Mouse (Mus musculus) heart, postnatal 10 days (tissue): ENCODE data around the gene Tmc8. TPM values are rescaled to one million over a fixed set of nuclear protein-coding genes. Genes with fewer than 3 reads are reported as not detected.
"Not testable (repeated sequence)": the region's sequence is repeated elsewhere in the genome, so short reads cannot be mapped to it uniquely, and the experiment has no call there.

ENCODE experiments used
- DNase-seq, 2 experiments: peaks; one replicate each; pipeline ENCODE4 v3.0.0; 2021
- intact Hi-C: fragments of 180-260 bp; cut with DNase I; formaldehyde crosslinking; loops from one replicate; pipeline ENCODE4 v1.15.1; 2025
- total RNA-seq, 2 experiments: library from RNA; stranded (reverse); gene quantifications; 2 replicates each; pipeline ENCODE4 v1.2.3; 2021

The Tmc8 gene
- total RNA-seq, 2 experiments from 2014 or later, result 4.4 to 6.4 TPM

DNA sequence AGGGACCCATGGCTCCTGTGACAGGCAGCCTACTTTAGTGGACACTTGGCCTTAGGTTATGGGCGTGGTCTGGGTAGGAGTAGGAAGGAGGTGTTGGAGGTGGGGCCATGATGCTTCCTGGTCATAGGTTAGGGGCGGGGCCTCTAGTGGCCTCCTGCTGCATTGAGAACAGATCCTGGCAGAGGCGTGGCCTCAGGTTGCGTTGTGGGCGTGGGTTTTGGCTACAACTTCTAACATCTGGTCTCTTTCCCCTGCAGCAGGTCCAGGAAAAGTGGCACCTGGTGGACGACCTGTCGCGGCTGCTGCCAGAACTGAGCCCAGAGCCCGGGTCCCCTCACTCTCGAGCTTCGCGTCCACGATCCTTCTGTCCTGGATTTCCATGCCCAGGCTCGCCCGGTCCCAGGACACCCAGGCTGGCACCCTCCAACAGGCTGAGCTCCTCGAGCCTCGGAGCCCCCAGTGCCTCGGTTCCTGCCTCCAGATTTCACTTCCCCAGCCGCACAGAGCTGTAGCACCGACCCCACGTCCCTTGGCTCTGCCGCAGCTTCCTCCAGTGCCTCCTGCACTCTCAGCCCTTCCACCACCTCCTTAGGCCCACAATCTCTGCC, 10.5 kb downstream of the Tmc8 start:
- intact Hi-C loops, result no loop called here
- no peak for DNase-seq

DNA sequence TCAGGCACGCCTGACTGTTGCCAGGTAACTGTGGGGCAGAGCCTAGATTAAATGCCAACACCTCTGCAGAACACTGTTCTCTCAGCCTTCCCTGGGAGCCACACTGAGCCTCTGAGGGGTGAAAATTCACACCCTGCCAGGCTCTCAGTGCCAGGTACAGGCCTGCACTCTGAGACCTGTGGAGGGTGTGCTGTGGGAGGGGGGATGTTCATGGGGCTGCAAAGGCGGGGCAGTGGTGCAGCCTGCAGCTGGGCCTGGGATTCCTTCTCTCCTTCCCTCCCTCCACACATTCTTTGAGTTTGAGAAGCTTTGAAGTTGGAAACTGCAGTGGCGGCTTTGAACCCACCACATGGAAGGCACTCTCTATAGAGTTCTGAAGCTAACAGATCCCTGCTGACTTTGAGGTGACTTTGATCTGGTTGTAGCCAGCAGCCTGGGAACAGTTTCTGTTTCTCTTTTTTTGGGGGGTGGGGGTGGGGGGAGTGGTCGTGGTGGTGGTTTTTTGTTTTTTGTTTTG, 12.2 kb downstream of the Tmc8 start:
- intact Hi-C loops, result no loop called here
- no peak for DNase-seq

DNA sequence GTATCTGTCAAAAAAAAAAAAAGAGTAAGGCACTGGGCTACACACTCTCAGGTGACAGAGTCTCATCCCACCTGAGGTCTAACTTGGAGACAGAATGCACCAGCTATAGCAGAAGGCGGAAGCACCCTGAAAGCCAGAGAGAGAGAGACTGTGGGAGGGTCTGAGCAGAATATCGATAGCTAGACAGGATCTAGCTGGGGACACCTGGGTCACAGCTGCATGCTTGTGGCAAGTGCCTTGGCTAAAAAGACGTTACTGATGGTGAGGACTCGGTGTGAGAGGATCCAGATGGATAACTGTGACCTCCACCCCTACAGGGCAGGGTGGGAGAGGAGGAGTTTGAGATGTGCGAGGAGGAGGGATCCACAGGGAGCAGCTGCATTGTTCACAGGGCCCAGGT, 15.1 kb downstream of the Tmc8 start:
- no peak for DNase-seq

GRCm38 (mm10) chr11:117797511-117798159, 15.8 kb downstream of the Tmc8 start, which contains the start of gene 6030468B19Rik:
TSS of gene 6030468B19Rik (plus strand) at chr11:117797660.
- intact Hi-C loops, result no loop called here
- no peak for DNase-seq

More for the DNA sequence above, 15.1 kb downstream of the Tmc8 start:
- intact Hi-C loops, result no loop called here

- intact Hi-C loops, result no loop called here
These were observed 16.3 kb downstream of the Tmc8 start for GRCm38 (mm10) chr11:117798160-117798541.

GRCm38 (mm10) chr11:117799174-117799573, 17.3 kb downstream of the Tmc8 start:
- no peak for DNase-seq
- intact Hi-C loops, result no loop called here

More at GRCm38 (mm10) chr11:117798160-117798541, 16.3 kb downstream of the Tmc8 start:
- no peak for DNase-seq

GRCm38 (mm10) chr11:117800038-117800437, 18.2 kb downstream of the Tmc8 start:
- intact Hi-C loops, result no loop called here
- DNase-seq, result no peak

GRCm38 (mm10) chr11:117801650-117802049, 19.8 kb downstream of the Tmc8 start:
- no peak for DNase-seq
- intact Hi-C loops, result no loop called here

DNA sequence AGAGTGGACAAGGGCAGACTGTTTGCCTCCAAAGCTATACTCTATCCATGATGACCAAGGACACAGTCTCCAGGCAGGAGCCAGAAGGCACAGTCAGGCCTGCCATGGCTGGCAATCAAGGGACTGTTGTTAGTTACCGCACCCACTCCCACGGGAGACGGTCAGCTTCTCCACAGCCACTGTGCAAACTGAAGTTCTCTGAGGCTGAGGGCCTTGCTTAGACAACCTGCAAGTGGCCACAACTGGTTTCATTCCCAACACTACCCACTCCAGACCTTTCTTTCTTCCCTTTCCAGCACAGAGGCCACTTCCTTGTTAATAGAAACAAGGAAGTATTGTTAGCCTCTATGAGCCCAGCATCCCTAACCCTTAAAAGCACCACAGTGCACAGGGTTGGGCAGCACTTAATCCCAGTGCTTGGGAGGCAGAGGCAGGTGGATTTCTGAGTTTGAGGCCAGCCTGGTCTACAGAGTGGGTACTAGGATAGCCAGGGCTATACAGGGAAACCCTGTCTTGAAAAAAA, 21.4 kb downstream of the Tmc8 start:
- intact Hi-C loops, result no loop called here
- DNase-seq, result no peak

DNA sequence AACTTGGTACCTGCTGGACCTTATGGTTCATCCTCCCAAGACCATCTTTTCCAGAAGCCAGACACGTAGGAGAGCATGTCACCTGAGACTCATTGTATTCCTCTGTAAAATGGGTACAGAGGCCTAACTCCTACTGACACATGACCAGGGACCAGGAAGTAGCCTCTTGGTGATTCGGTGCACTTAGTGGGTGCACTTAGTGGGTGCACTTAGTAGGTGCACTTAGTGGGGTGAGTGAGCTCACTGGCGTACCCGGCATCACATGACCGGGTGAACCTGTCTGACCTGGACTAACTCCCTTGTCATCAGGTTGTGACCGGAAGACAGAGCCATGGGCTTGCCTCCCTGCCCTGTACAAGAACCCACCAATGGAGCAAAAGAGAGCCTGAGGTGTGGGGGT, 24.9 kb downstream of the Tmc8 start:
- no peak for DNase-seq
- intact Hi-C loops, result no loop called here

DNA sequence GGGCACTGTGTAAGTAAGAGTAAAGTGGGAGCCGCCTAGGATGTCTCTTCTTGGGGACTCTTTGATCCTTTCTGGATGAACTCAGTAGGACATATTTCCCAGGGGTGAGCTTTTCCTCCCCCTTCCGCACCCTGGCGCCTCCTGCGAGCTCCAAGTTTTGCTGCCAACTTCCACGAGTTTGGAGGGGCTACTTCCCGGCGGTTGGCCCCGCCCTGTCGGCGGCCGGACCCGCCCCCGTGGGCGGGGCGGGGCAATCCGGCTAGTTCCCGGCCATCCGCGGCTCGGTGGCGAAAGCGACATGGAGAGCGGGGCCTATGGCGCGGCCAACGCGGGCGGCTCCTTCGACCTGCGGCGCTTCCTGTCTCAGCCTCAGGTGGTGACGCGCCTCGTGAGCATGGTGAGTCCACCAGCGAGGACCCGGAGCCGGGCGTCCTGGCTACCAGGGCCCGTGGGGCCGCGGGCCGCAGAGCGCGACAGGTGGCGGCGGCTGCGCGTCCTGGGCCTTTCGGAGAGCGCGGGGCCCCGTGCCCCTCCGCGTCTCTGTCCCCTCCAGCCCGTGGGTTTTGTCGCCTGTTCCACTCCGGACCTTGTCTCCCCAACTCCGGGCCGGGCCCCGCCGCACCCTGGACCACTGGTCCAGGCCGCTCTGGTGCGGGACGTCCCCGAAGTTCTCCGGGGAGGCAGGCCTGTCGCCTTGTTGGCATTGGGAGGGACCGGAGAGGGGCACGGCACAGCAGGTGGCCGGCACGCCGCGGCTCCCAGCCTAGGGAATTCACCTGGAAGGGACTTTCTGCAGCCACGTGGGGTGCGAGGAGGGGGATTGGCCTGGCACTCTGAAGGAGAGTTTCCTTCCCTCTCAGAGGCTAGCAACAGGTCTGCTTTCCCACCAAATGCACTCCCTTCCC, 27.8 kb downstream of the Tmc8 start, which contains the start of the genes Gm20708 and Syngr2:
Gene Gm20708, plus strand, starts transcription at position 262 of the 905 bp plus-strand sequence.
Gene Syngr2, plus strand, starts transcription at position 262 of the 905 bp plus-strand sequence.
- intact Hi-C loops, result no loop called here
- peak; percentile 83 for DNase-seq

DNA sequence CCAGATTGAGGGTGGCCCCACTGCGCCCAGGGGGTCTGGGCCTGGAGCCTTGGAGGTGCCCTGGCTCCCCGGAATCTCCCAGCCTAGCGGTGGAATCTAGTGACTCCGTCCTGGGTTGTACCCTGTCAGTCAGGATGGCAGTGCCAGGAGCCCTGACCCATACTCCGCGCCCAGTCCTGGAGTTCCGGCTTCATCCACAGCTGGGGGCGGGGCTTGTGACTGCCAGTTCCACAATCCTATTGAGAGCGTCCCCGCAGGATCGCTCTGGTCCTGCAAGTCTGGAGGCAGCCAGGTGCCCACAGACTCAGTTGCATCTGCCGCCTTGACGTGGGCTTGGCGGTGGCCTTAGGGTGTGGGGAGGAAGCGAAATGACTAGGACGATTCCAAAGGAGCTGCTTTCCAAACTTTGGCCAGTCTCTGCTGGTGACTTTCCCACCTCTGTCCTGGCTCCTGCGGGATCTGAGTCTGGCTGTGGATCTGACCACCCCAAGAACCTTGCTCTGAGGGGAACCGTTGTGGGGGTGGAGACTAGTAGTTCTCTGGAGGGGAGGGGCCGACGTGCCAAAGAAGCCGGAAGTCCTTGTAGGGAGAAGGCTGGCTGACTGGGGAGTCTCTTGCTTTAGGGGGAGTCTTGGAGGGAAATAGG, 28.6 kb downstream of the Tmc8 start:
- DNase-seq, result peak; percentile 91 to 92

DNA sequence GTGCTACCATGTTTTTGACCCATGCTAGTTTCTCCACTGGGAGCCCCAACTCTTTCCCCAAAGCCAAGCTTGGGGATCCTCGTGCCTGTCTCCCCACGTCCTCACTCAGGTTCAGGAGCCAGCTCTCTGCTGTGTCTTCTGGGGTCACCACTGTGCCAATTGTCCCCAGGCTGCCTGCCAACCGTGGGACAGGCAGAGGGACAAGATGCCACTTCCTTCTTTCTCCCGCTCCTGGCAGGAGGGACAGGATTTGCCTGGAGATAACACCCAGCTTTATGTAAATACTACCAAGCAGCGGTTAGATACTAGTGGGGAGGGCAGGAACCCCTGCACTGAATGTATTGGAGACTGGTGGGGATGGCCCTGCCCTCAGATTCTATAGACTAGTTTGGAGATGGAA, 32.0 kb downstream of the Tmc8 start:
- DNase-seq, result no peak
- intact Hi-C loops, result no loop called here

More for the DNA sequence above, 28.6 kb downstream of the Tmc8 start:
- intact Hi-C loops, result no loop called here

- no peak for DNase-seq
- intact Hi-C loops, result no loop called here
These were observed 33.0 kb downstream of the Tmc8 start for GRCm38 (mm10) chr11:117814704-117815366.

DNA sequence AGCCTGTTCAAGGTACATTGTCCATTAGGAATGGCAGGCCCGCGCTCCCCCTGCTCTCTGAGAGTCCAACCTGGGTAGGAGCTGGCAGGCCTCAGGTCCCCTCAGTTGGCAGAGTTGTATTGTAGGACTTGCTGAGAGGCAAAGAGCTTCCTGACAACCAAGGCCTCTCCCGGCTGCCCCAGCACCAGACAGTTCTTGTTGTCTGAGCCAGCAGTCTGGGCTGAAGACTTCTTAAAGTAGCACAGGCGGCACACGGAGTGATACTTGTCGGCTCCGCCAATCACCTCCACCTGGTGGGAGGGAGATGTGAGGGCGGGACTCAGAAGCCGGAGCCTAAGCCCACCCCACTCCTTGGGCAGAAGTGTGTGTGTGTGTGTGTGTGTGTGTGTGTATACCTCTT, 34.0 kb downstream of the Tmc8 start:
- intact Hi-C loops, DNase-seq: not testable (repeated sequence)

DNA sequence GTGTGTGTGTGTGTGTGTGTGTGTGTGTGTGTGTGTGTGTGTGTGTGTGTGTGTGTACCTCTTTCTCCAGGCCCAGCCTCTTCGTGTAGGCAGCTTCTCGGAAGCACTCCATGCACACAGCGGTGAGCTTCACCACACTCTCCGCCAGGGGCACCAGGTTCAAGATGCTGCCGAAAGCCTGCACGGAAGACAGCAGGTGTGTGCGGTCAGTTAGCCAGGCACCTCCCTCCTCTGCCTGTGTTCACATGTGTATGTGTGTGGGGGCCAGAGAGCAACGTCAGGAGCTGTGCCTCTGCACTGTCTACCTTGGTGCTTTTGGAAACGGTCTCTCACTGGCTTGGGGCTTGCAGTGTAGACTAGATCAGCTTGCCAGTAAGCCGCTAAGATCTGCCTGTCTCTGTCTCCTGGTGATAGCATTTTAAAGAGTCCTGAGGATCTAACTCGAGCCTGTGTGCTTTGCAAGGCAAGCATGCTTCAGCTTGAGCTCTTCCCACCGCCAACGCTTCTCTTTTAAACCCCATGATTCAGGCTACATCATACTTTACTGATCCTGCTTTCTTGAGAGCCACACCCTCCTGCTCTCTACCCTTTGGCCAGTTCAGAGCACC, 34.6 kb downstream of the Tmc8 start:
- DNase-seq, result no peak
- intact Hi-C loops, result no loop called here

- DNase-seq, result peak; percentile 80 to 86
These were observed 37.2 kb downstream of the Tmc8 start for GRCm38 (mm10) chr11:117819095-117819494.

DNA sequence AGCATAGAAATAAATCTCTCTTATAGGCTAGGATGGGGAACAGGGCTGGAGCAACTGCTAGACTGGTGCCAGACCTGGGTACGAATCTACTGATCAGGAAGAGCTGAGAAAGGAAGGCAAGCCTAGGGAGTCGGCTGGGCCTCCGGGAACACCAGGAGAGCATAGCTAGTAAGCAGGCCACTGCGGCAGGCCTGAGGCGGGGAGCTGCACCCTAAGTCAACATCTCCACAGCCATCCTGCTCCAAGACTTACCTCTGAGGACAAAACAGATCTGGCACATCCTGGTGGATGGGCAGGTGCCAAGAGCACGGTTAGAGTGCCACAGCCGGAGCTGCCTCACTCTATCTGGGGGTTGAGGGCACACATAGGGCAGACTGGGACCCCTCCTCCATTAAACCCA, 38.3 kb downstream of the Tmc8 start:
- intact Hi-C loops, result loop anchor here (10.0 kb wide), 1 partner anchor 345 kb away; no protein-coding TSS in a partner anchor

More at GRCm38 (mm10) chr11:117819095-117819494, 37.2 kb downstream of the Tmc8 start:
- intact Hi-C loops, result no loop called here

GRCm38 (mm10) chr11:117821868-117822267, 40.0 kb downstream of the Tmc8 start:
- intact Hi-C loops, result loop anchor here (10.0 kb wide), 1 partner anchor 347 kb away; no protein-coding TSS in a partner anchor
- no peak for DNase-seq

More for the DNA sequence above, 38.3 kb downstream of the Tmc8 start:
- DNase-seq, result no peak
